Mouse (Mus musculus) kidney, adult 2 months (tissue): ENCODE results near the gene Lyrm1. TPM values are rescaled to one million over a fixed set of nuclear protein-coding genes. Genes with fewer than 3 reads are reported as not detected.

Experiments
- DNase-seq: peaks from one replicate; pipeline ENCODE4 v3.0.0; 2021
- H3K27ac ChIP-seq: fragments of 200-500 bp; 2 replicates; pipeline ENCODE4 v1.5.1; 2012; ENCODE audit warnings: low read depth, low read length, control low read depth, inconsistent platforms; ENCODE audit not compliant: insufficient read depth
- H3K27me3 ChIP-seq: fragments of 200-500 bp; replicated peaks from 2 replicates; pipeline ENCODE4 v1.6.1; 2012; ENCODE audit warnings: mild to moderate bottlenecking, moderate library complexity, low read length, inconsistent platforms; ENCODE audit not compliant: control insufficient read depth, insufficient read depth
- H3K36me3 ChIP-seq: fragments of 200-500 bp; 2 replicates; pipeline ENCODE4 v1.6.1; 2012; ENCODE audit warnings: mild to moderate bottlenecking, moderate library complexity, low read length, inconsistent platforms; ENCODE audit not compliant: control insufficient read depth, insufficient read depth
- H3K4me1 ChIP-seq: fragments of 200-500 bp; 2 replicates; pipeline ENCODE4 v1.6.1; 2011; ENCODE audit warnings: low read length; ENCODE audit not compliant: control insufficient read depth, insufficient read depth
- H3K4me3 ChIP-seq: fragments of 200-500 bp; 2 replicates; pipeline ENCODE4 v1.5.1; 2011; ENCODE audit warnings: mild to moderate bottlenecking, low read depth, low read length, control low read depth; ENCODE audit not compliant: insufficient read depth
- CTCF ChIP-seq: fragments of 200-500 bp; conservative IDR thresholded peaks from 2 replicates; pipeline ENCODE4 v1.5.1; 2011; ENCODE audit warnings: low read depth, mild to moderate bottlenecking, control low read depth, low read length, moderate library complexity, mixed read lengths; ENCODE audit not compliant: insufficient read depth, insufficient read length
- POLR2A ChIP-seq: fragments of 200-500 bp; IDR thresholded peaks from one replicate; pipeline ENCODE4 v1.6.1; 2011; ENCODE audit warnings: low read depth, low read length, control low read depth
- WGBS: fragments of 180-500 bp; shearing (Covaris S2); methylation state at CpG from one replicate; pipeline ENCODE4 v1.1.7; 2018; 5-methylcytosine and 5-hydroxymethylcytosine counted together
- polyA plus RNA-seq: library from polyadenylated mRNA; depleted of rRNA; stranded (reverse); fragments of >200 nt; gene quantifications from 2 replicates; pipeline ENCODE4 v1.2.3, GENCODE M21; 2012

Gene Lyrm1
- polyA plus RNA-seq, 1 experiment = 6.7 TPM

GRCm38 (mm10) chr7:119899386-119900057, 3.9 kb downstream of the Lyrm1 start:
- DNase-seq = no peak
- WGBS = 72% methylated on average over 3 of the region's 3 CpGs

GRCm38 (mm10) chr7:119906523-119907215, 11.0 kb downstream of the Lyrm1 start:
- 94% methylated on average over 3 of the region's 3 CpGs for WGBS
- TF ChIP-seq POLR2A (no peak), CTCF (no peak)
- no peak overlapping the region for H3K4me3 ChIP-seq
- no peaks in the 10 kb centered on the region for H3K27me3 ChIP-seq
- DNase-seq = no peak
- H3K27ac ChIP-seq = no peak overlapping the region
- no peaks in the 10 kb centered on the region for H3K4me1 ChIP-seq
- H3K36me3 ChIP-seq = no peaks in the 10 kb centered on the region

More at GRCm38 (mm10) chr7:119899386-119900057, 3.9 kb downstream of the Lyrm1 start:
- H3K4me3 ChIP-seq = no peak overlapping the region
- no peak overlapping the region for H3K27ac ChIP-seq
- no peak for TF ChIP-seq CTCF
- TF ChIP-seq POLR2A = no peak
- no peaks in the 10 kb centered on the region; the same call in 1 of the 2 replicates for H3K4me1 ChIP-seq
- H3K36me3 ChIP-seq = no peaks in the 10 kb centered on the region
- H3K27me3 ChIP-seq = no peaks in the 10 kb centered on the region

GRCm38 (mm10) chr7:119911727-119912126, 16.1 kb downstream of the Lyrm1 start:
- Histone ChIP-seq H3K4me1 (no peaks in the 10 kb centered on the region), H3K27me3 (no peaks in the 10 kb centered on the region), H3K4me3 (no peak overlapping the region), H3K36me3 (no peaks in the 10 kb centered on the region), H3K27ac (no peak overlapping the region)
- no peak for DNase-seq
- no peak for TF ChIP-seq POLR2A
- WGBS = 83% methylated on average over 3 of the region's 3 CpGs

- Histone ChIP-seq H3K27me3 (no peaks in the 10 kb centered on the region), H3K36me3 (no peaks in the 10 kb centered on the region), H3K27ac (no peak overlapping the region), H3K4me1 (no peaks in the 10 kb centered on the region), H3K4me3 (no peak overlapping the region)
- no peak for TF ChIP-seq CTCF
- no peak for TF ChIP-seq POLR2A
- WGBS = 38% methylated on average over 2 of the region's 2 CpGs
- DNase-seq = no peak
These were observed 24.8 kb downstream of the Lyrm1 start for GRCm38 (mm10) chr7:119920457-119920856.

- no peak for DNase-seq
- 73% methylated on average over 4 of the region's 4 CpGs for WGBS
These were observed 25.4 kb downstream of the Lyrm1 start for GRCm38 (mm10) chr7:119921054-119921453.

GRCm38 (mm10) chr7:119928783-119929440, 33.3 kb downstream of the Lyrm1 start:
- WGBS = 71% methylated on average over 2 of the region's 2 CpGs
- no peak overlapping the region for H3K27ac ChIP-seq
- no peaks in the 10 kb centered on the region for H3K36me3 ChIP-seq
- peak; percentile 33 for DNase-seq
- no peaks in the 10 kb centered on the region for H3K27me3 ChIP-seq
- no peak overlapping the region for H3K4me3 ChIP-seq
- TF ChIP-seq POLR2A = no peak
- TF ChIP-seq CTCF = no peak
- no peaks in the 10 kb centered on the region for H3K4me1 ChIP-seq

More at GRCm38 (mm10) chr7:119921054-119921453, 25.4 kb downstream of the Lyrm1 start:
- H3K4me3 ChIP-seq = no peak overlapping the region
- H3K36me3 ChIP-seq = no peaks in the 10 kb centered on the region
- H3K27ac ChIP-seq = no peak overlapping the region
- no peaks in the 10 kb centered on the region for H3K4me1 ChIP-seq
- no peaks in the 10 kb centered on the region for H3K27me3 ChIP-seq
- TF ChIP-seq CTCF (no peak), POLR2A (no peak)

- Histone ChIP-seq H3K4me3 (no peak overlapping the region), H3K4me1 (no peaks in the 10 kb centered on the region), H3K36me3 (no peaks in the 10 kb centered on the region), H3K27me3 (no peaks in the 10 kb centered on the region), H3K27ac (no peak overlapping the region)
- no peak for DNase-seq
- no peak for TF ChIP-seq CTCF
- no peak for TF ChIP-seq POLR2A
These were observed 40.7 kb downstream of the Lyrm1 start for GRCm38 (mm10) chr7:119936321-119936720.
